18 mouse cellular contexts compared by ENCODE assay signal in genomic region chr11:53785311-53785936, GRCm38 (mm10). TPM values are rescaled to one million over a fixed set of nuclear protein-coding genes. Genes with fewer than 3 reads are reported as not detected.
A peak's percentile ranks its signal among the peaks of the same experiment; 100 is the strongest.
DNase-seq lines count a peak whose midpoint lies in the region; ATAC-seq and TF ChIP-seq lines count a peak whose summit lies in the region.
"Had no signal": no experiment of that assay in that cellular context is flagged by ENCODE, and none has a peak within 500 bp of the region (broad histone marks: within the 10 kb centered on the region; RNA-seq: fewer than 3 reads in every experiment).

No protein-coding gene starts in this region.

- DNase-seq in adrenal gland, adult (ENCODE audit: inconsistent age in 2 of 2, low spot score in 1 of 2), result peak; percentile 14 to 57
- no peak for DNase-seq in adrenal gland, postnatal 36 days
- DNase-seq in liver, embryonic 11.5 days (ENCODE audit: low spot score), result no peak
- no peak for DNase-seq in liver
- DNase-seq in CH12.LX (ENCODE audit: extremely low read depth), result no peak
- DNase-seq in layer of hippocampus, adult 8-10 months (ENCODE audit: low spot score in 2 of 2), result no peak
- DNase-seq in right cerebral cortex, postnatal 36 days (ENCODE audit: low spot score in 2 of 2), result no peak
- DNase-seq: cerebellum, adult 8-10 months; lung, embryonic 14.5 days had no signal

- peak overlapping the region; percentile 14; the same call in 1 of the 2 replicates for H3K9ac ChIP-seq in liver, embryonic 11.5 days (ENCODE audit: low read depth, low read length)
- H3K9ac ChIP-seq in CH12.LX (ENCODE audit: insufficient read depth, low read depth), result no peak overlapping the region
- H3K9ac ChIP-seq: lung, embryonic 14.5 days had no signal

- no peak for ATAC-seq in liver, embryonic 11.5 days (replicated peaks; ENCODE audit: low FRiP score)

- H3K9me3 ChIP-seq in liver, embryonic 11.5 days (ENCODE audit: control insufficient read depth, low read length), result no peaks in the 10 kb centered on the region
- H3K9me3 ChIP-seq in CH12.LX (replicated peaks; ENCODE audit: low read length), result peaks cover 4% of the 10 kb centered on the region
- H3K9me3 ChIP-seq: embryonic facial prominence, embryonic 10.5 days; hindbrain, embryonic 10.5 days had no signal

- no peak for TF ChIP-seq CTCF in CH12.LX (conservative IDR thresholded peaks at IDR 0.05 in 1 of 2, IDR thresholded peaks at IDR 0.05 in 1 of 2; ENCODE audit: low read depth in 2 of 2, low read length in 2 of 2)

- H3K4me1 ChIP-seq in liver, embryonic 11.5 days (replicated peaks; ENCODE audit: control insufficient read depth, insufficient read depth, low read length), result peaks cover 4% of the 10 kb centered on the region
- peaks cover 9 to 55% of the 10 kb centered on the region in 2 experiments for H3K4me1 ChIP-seq in CH12.LX (ENCODE audit: control insufficient read depth in 1 of 2, insufficient read depth in 2 of 2)

- no peaks in the 10 kb centered on the region for H3K36me3 ChIP-seq in liver, embryonic 11.5 days (ENCODE audit: control insufficient read depth, insufficient read depth, low read length)
- peaks cover 4 to 17% of the 10 kb centered on the region in 2 experiments for H3K36me3 ChIP-seq in CH12.LX (replicated peaks in 1 of 2; ENCODE audit: control insufficient read depth in 1 of 2, insufficient read depth in 1 of 2, low read length in 1 of 2)
- H3K36me3 ChIP-seq in macrophage (ENCODE audit: inconsistent target), result no peaks in the 10 kb centered on the region
- H3K36me3 ChIP-seq: embryonic facial prominence, embryonic 10.5 days; hindbrain, embryonic 10.5 days had no signal

- in situ Hi-C loops in CH12.LX (cut with MboI; ENCODE audit: low pct_ligation_motif_present, low pct_unique_long_range_greater_than_20kb, low sequenced_read_pairs), result no loop called here

- dilution Hi-C loops in CH12.LX (cut with MboI; ENCODE audit: extremely low pct_ligation_motif_present, extremely low pct_unique_long_range_greater_than_20kb, low sequenced_read_pairs), result no loop called here

- no peaks in the 10 kb centered on the region for H3K27me3 ChIP-seq in liver, embryonic 11.5 days (replicated peaks; ENCODE audit: control insufficient read depth, insufficient read depth, low read length)
- no peaks in the 10 kb centered on the region for H3K27me3 ChIP-seq in CH12.LX (replicated peaks)

- TF ChIP-seq POLR2A in CH12.LX (IDR thresholded peaks at IDR 0.05; ENCODE audit: low read depth, low read length), result no peak

- 58% methylated on average over 3 of the region's 3 CpGs for WGBS in liver, embryonic 11.5 days
- WGBS in macrophage (ENCODE audit: missing documents), result 45% methylated on average over 3 of the region's 3 CpGs

- H3K4me3 ChIP-seq in liver, embryonic 11.5 days (ENCODE audit: low read depth, low read length), result no peak overlapping the region
- H3K4me3 ChIP-seq in CH12.LX (replicated peaks in 1 of 3; ENCODE audit: low read depth in 2 of 3, low read length in 2 of 3, poor library complexity in 1 of 3), result no peak overlapping the region
- no peak overlapping the region for H3K4me3 ChIP-seq in macrophage (ENCODE audit: inconsistent target)
- H3K4me3 ChIP-seq: embryonic facial prominence, embryonic 10.5 days; hindbrain, embryonic 10.5 days had no signal

- TF ChIP-seq RAD21 in CH12.LX (IDR thresholded peaks at IDR 0.05; ENCODE audit: low read depth, low read length), result no peak

- H3K27ac ChIP-seq in liver, embryonic 11.5 days (ENCODE audit: low read depth, low read length), result no peak overlapping the region
- H3K27ac ChIP-seq in CH12.LX (ENCODE audit: insufficient read depth, low read depth) (no peak overlapping the region), macrophage (peak overlapping the region; percentile 29)
- H3K27ac ChIP-seq: embryonic facial prominence, embryonic 10.5 days; hindbrain, embryonic 10.5 days had no signal

- H3K79me2 ChIP-seq in CH12.LX (replicated peaks; ENCODE audit: control insufficient read depth, extremely low read depth, insufficient read depth, poor library complexity, severe bottlenecking) (no peaks in the 10 kb centered on the region), macrophage (ENCODE audit: inconsistent target) (no peaks in the 10 kb centered on the region)

- no peak for TF ChIP-seq EP300 in CH12.LX (IDR thresholded peaks at IDR 0.05; ENCODE audit: low read length)

- H3K4me2 ChIP-seq in liver, embryonic 11.5 days, result no peak overlapping the region
- no peak overlapping the region for H3K4me2 ChIP-seq in CH12.LX (ENCODE audit: insufficient read depth, low read depth, poor library complexity, severe bottlenecking)
- H3K4me2 ChIP-seq: lung, embryonic 14.5 days; midbrain, embryonic 11.5 days had no signal

TF ChIP-seq in CH12.LX, 34 proteins besides CTCF, POLR2A, EP300 and RAD21:
- no peak for TF ChIP-seq SMC3 (IDR thresholded peaks at IDR 0.05; ENCODE audit: low read depth, low read length)
- TF ChIP-seq RCOR1 (conservative IDR thresholded peaks at IDR 0.05; ENCODE audit: low read depth, low read length), result no peak
- TF ChIP-seq ZNF384 (IDR thresholded peaks at IDR 0.05; ENCODE audit: low read depth, low read length), result peak; percentile 62
- no peak for TF ChIP-seq USF1 (IDR thresholded peaks at IDR 0.05; ENCODE audit: low read depth, low read length)
- no peak for TF ChIP-seq HCFC1 (IDR thresholded peaks at IDR 0.05; ENCODE audit: low read depth, low read length)
- no peak for TF ChIP-seq JUN (IDR thresholded peaks at IDR 0.05; ENCODE audit: insufficient read depth, low read depth, low read length)

RNA-seq across cellular contexts. Expression of gene Gm17334, which starts 12.4 kb away (rescaled TPM):
- 1 to 10 TPM in 1 of 2 experiments, not detected in 1; 1.1 TPM for total RNA-seq in adrenal gland, postnatal 36 days (2021)
- not detected in 2 replicates for polyA plus RNA-seq in liver, embryonic 11.5 days (2014; fragmentation: Nextera tagmentation; extraction: Ambion mirVana)
- total RNA-seq in CH12.LX (2012; rRNA removed) (0.71 and 0.72 TPM in 2 replicates), CH12.LX (2014; rRNA removed) (not detected in 2 replicates)
- polyA plus RNA-seq in CH12.LX (2012; ENCODE audit: insufficient read length, low read depth) (0.47 and 0.57 TPM in 2 replicates), macrophage (2018) (not detected in 3 replicates)
- 1 to 10 TPM in 12 of 26 experiments, under 1 TPM in 2, not detected in 12; 0.88 to 3.4 (median 1.3) TPM for total RNA-seq in macrophage (2018; cell fraction: chromatin; rRNA removed)
- under 1 TPM in 8 of 26 experiments, not detected in 18; 0.14 to 0.42 (median 0.19) TPM for total RNA-seq in macrophage (2018; cell fraction: cytosol; rRNA removed)
- 1 to 10 TPM in 12 of 26 experiments, under 1 TPM in 3, not detected in 11; 0.53 to 5.5 (median 1.5) TPM for total RNA-seq in macrophage (2018; cell fraction: nucleus; rRNA removed)
- 1 to 10 TPM; 1.1 to 2.4 (median 1.9) TPM for total RNA-seq in layer of hippocampus, adult 8-10 months (2022)
- total RNA-seq: layer of hippocampus, postnatal 10 days; MEL had no signal
- polyA plus RNA-seq: brain, embryonic 14.5 days; embryonic facial prominence, embryonic 10.5 days; hindbrain, embryonic 10.5 days; kidney, embryonic 14.5 days; midbrain, embryonic 11.5 days; neural tube, embryonic 11.5 days had no signal

RNA-seq across cellular contexts. Expression of gene Irf1, which starts 15.6 kb away (rescaled TPM):
- total RNA-seq in adrenal gland, postnatal 36 days (2021), result 10 to 100 TPM; 24.3 to 26.0 TPM
- 8.4 and 8.7 TPM in 2 replicates for polyA plus RNA-seq in liver, embryonic 11.5 days (2014; fragmentation: Nextera tagmentation; extraction: Ambion mirVana)
- 46.4 and 64.9 TPM in 2 replicates for total RNA-seq in CH12.LX (2012; rRNA removed)
- total RNA-seq in CH12.LX (2014; rRNA removed), result 19.8 and 23.6 TPM in 2 replicates
- polyA plus RNA-seq in CH12.LX (2012; ENCODE audit: insufficient read length, low read depth), result 17.8 and 18.2 TPM in 2 replicates
- total RNA-seq in macrophage (2018; cell fraction: chromatin; rRNA removed), result 1,000 to 10,000 TPM in 16 of 26 experiments, 100 to 1,000 TPM in 10; 182 to 4,122 (median 1,484) TPM
- 1,000 to 10,000 TPM in 3 of 26 experiments, 100 to 1,000 TPM in 20, 10 to 100 TPM in 3; 70.8 to 1,263 (median 454) TPM for total RNA-seq in macrophage (2018; cell fraction: cytosol; rRNA removed)
- total RNA-seq in macrophage (2018; cell fraction: nucleus; rRNA removed), result 1,000 to 10,000 TPM in 16 of 26 experiments, 100 to 1,000 TPM in 10; 125 to 4,136 (median 1,548) TPM
- polyA plus RNA-seq in macrophage (2018), result 39.6 to 162 TPM (median 77.3 TPM) in 3 replicates
- total RNA-seq in layer of hippocampus, adult 8-10 months (2022), result 10 to 100 TPM in 3 of 4 experiments, 1 to 10 TPM in 1; 9.7 to 12.9 (median 11.0) TPM

Comparison
In these comparisons a context has a peak if more than half of its experiments do, and no peak if none do; other contexts are left out.
1. DNase-seq: peak in adrenal gland, adult (2 of 2); none in adrenal gland, postnatal 36 days (0 of 2), liver, embryonic 11.5 days (single experiment), liver (single experiment), CH12.LX (single experiment), layer of hippocampus, adult 8-10 months (0 of 2) and right cerebral cortex, postnatal 36 days (0 of 2).